Mouse (Mus musculus) hindbrain, postnatal 0 days (tissue): ENCODE data around the gene Dynlt1c. TPM values are rescaled to one million over a fixed set of nuclear protein-coding genes. Genes with fewer than 3 reads are reported as not detected.
"Not testable (repeated sequence)": the region's sequence is repeated elsewhere in the genome, so short reads cannot be mapped to it uniquely, and the experiment has no call there.

ENCODE experiments used
- ATAC-seq: fragments of 200-750 bp; cut with Nextera tagmentation; 2 replicates; pipeline ENCODE4 v1.8.0; 2017; ENCODE audit warnings: mild to moderate bottlenecking, moderate TSS enrichment, moderate library complexity
- DNase-seq: peaks from one replicate; pipeline ENCODE4 v3.0.0-alpha.2; 2015; ENCODE audit warnings: low spot score
- H3K27ac ChIP-seq: fragments of 300-500 bp; sonication (generic); 2 replicates; pipeline ENCODE4 v1.5.1; 2014; ENCODE audit warnings: mild to moderate bottlenecking
- H3K27me3 ChIP-seq: fragments of 300-500 bp; sonication (generic); 2 replicates; pipeline ENCODE4 v1.6.1; 2014; ENCODE audit warnings: low read length, mixed read lengths; ENCODE audit not compliant: insufficient read depth
- H3K36me3 ChIP-seq: fragments of 300-500 bp; sonication (generic); 2 replicates; pipeline ENCODE4 v1.6.1; 2014; ENCODE audit warnings: low read length, mixed read lengths; ENCODE audit not compliant: insufficient read depth
- H3K4me1 ChIP-seq: fragments of 300-500 bp; sonication (generic); 2 replicates; pipeline ENCODE4 v1.6.1; 2014; ENCODE audit warnings: antibody characterized with exemption, low read length, mixed read lengths; ENCODE audit not compliant: insufficient read depth
- H3K4me2 ChIP-seq: fragments of 300-500 bp; sonication (generic); 2 replicates; pipeline ENCODE4 v1.6.1; 2014; ENCODE audit warnings: low read depth, mild to moderate bottlenecking, low read length, moderate library complexity, mixed read lengths
- H3K4me3 ChIP-seq: fragments of 300-500 bp; sonication (generic); 2 replicates; pipeline ENCODE4 v1.5.1; 2014; ENCODE audit warnings: low read length
- H3K9ac ChIP-seq: fragments of 300-500 bp; sonication (generic); replicated peaks from 2 replicates; pipeline ENCODE4 v1.6.1; 2014; ENCODE audit warnings: mild to moderate bottlenecking, low read length, moderate library complexity, mixed read lengths
- H3K9me3 ChIP-seq: fragments of 300-500 bp; sonication (generic); 2 replicates; pipeline ENCODE4 v1.6.1; 2016; ENCODE audit warnings: low read length, mixed read lengths
- CTCF ChIP-seq: IDR thresholded peaks from 2 replicates; pipeline ENCODE4 v1.5.1; 2016; ENCODE audit warnings: antibody characterized with exemption, control low read depth, low read depth
- WGBS: fragments of 180-500 bp; shearing (Covaris S2); extraction: QIAGEN DNeasy Blood & Tissue Kit; methylation state at CpG from one replicate; pipeline ENCODE4 v1.1.7; 2014; 5-methylcytosine and 5-hydroxymethylcytosine counted together
- polyA plus RNA-seq: library from polyadenylated mRNA; unstranded; fragments of >200 nt; fragmentation: Nextera tagmentation; extraction: Ambion mirVana; gene quantifications from 2 replicates; pipeline ENCODE4 v1.2.1, GENCODE M21; 2015
- total RNA-seq: library from RNA; depleted of rRNA; stranded (reverse); fragments of >200 nt; gene quantifications from 2 replicates; pipeline ENCODE4 v1.2.3, GENCODE M21; 2014

Gene Dynlt1c
- total and polyA plus RNA-seq, 2 experiments from 2014 or later = 14.7 to 15.4 TPM

- H3K27me3 ChIP-seq = no peaks in the 10 kb centered on the region
- DNase-seq (no peak), ATAC-seq (no peak)
- no peak overlapping the region for H3K9ac ChIP-seq
- no peak overlapping the region for H3K4me3 ChIP-seq
- no peak for TF ChIP-seq CTCF
- no peaks in the 10 kb centered on the region for H3K9me3 ChIP-seq
- no peak overlapping the region for H3K27ac ChIP-seq
- no peak overlapping the region for H3K4me2 ChIP-seq
- H3K4me1 ChIP-seq = no peaks in the 10 kb centered on the region
- H3K36me3 ChIP-seq = no peaks in the 10 kb centered on the region
- WGBS = 87% methylated on average over 5 of the region's 5 CpGs
Measured at GRCm38 (mm10) chr17:6636861-6637260, 35.4 kb downstream of the Dynlt1c start.

DNA sequence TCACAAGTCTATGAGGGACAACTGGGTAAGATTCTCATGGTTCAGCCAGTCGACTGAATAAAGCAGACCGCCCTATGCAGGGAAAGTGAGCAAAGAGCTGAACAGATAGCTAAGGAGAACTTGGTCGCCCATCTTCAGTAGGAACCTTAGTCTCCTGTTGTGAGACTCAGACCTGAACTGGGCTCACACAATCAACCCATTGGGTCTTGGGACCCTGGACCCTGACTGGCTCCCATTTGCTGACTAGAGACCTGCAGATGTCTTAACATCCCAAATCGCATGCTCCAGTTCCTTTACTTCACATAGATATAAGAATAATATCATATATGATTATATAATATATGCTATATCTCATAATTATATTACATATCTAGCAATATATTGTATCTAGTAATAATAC, 36.0 kb downstream of the Dynlt1c start:
- not testable (repeated sequence) for H3K4me2 ChIP-seq, H3K9me3 ChIP-seq, ATAC-seq, H3K27ac ChIP-seq, H3K9ac ChIP-seq, H3K4me3 ChIP-seq, H3K27me3 ChIP-seq, DNase-seq, H3K4me1 ChIP-seq, H3K36me3 ChIP-seq
- 100% methylated on average over 4 of the region's 4 CpGs for WGBS

DNA sequence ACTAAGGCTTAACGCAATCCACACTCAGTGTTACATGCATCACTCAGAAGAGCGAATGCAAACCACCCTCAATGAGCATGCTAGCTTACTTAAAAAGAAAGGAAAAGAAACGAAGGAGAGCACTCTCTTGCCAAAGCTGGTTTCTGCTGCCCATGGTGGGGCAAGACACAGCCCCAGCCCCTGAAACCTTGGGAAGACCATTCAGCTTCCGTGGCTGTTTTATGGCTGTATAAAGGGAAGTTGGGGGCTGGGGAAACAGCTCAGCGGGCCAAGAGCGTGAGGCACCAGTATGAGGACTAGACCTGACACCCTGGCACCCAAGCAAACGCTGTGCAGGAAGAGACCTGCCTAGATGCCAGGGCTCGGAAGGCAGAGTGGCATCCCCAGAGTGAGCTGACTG, 37.0 kb downstream of the Dynlt1c start:
- 75% methylated on average over 8 of the region's 8 CpGs for WGBS
- not testable (repeated sequence) for DNase-seq, H3K9me3 ChIP-seq, H3K36me3 ChIP-seq, H3K4me2 ChIP-seq, ATAC-seq, H3K9ac ChIP-seq, H3K4me3 ChIP-seq, H3K27ac ChIP-seq, H3K4me1 ChIP-seq, H3K27me3 ChIP-seq

GRCm38 (mm10) chr17:6639486-6639885, 38.0 kb downstream of the Dynlt1c start:
- H3K9me3 ChIP-seq, H3K27me3 ChIP-seq, ATAC-seq, H3K4me3 ChIP-seq, H3K4me1 ChIP-seq, H3K9ac ChIP-seq, H3K4me2 ChIP-seq, DNase-seq, H3K27ac ChIP-seq, H3K36me3 ChIP-seq: not testable (repeated sequence)
- 88% methylated on average over 14 of the region's 21 CpGs for WGBS

GRCm38 (mm10) chr17:6640044-6640637, 38.7 kb downstream of the Dynlt1c start:
- not testable (repeated sequence) for H3K4me1 ChIP-seq, H3K27me3 ChIP-seq, H3K9ac ChIP-seq, H3K4me3 ChIP-seq, H3K9me3 ChIP-seq, ATAC-seq, H3K36me3 ChIP-seq, H3K4me2 ChIP-seq, DNase-seq, H3K27ac ChIP-seq
- WGBS = 89% methylated on average over 10 of the region's 10 CpGs

DNA sequence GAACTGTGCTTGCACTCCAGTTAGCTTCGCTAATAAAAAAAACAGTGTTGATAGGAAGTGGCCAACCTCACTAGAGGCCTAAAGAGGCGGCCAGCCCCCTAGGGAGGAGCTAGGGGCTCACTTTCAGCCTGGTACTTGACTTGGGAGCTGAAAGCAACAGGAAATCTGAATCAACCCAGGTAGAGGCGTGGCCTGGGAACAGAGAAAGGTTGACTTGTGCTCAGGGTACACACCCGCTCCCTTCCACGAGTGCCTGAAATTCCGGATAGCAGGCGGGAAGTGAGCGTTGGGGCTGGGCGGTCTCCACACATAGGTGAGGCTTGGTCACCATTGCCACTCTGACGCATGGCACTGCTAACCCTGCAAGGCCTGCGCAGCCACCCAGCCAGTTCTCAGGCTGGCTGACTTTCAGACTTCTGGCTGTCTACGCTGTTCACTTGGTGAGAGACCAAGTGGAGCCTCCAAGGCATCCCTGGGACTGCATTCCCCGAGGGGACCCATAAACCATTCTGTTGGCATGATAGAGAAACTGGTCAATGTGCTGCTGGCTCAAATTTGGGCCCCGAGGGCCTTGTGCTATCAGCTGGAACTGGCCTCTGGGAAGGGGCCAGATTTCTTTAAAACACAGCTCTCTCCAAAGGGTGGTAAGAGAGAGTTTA, 39.4 kb downstream of the Dynlt1c start:
- not testable (repeated sequence) for H3K4me1 ChIP-seq, H3K27ac ChIP-seq, H3K4me3 ChIP-seq, H3K27me3 ChIP-seq, DNase-seq, H3K4me2 ChIP-seq, ATAC-seq, H3K9ac ChIP-seq, H3K9me3 ChIP-seq, H3K36me3 ChIP-seq
- 85% methylated on average over 14 of the region's 14 CpGs for WGBS

DNA sequence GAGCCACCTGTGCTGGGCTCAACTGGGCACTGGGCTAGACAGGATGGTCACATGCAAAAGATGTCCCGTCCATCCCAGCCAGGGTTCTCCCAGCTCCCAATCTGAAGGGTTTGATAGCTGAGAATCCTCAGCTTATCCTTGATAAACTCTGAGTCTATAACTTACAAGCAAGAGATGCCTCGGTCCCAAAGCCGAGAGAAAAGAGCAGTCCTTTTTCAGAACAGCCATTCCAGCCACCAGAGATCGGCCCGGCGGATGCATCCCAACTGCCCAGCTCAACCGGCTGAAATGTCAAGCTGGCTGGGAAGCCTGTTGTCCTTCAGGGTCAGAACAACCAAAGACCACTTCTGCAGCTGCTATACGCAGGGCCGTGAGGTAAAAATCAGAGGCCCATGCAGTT, 42.7 kb downstream of the Dynlt1c start:
- not testable (repeated sequence) for H3K4me2 ChIP-seq, H3K27ac ChIP-seq, ATAC-seq, H3K9me3 ChIP-seq, DNase-seq, H3K36me3 ChIP-seq, H3K4me1 ChIP-seq, H3K9ac ChIP-seq, H3K27me3 ChIP-seq, H3K4me3 ChIP-seq
- whole genome bisulfite sequencing = 90% methylated on average over 8 of the region's 9 CpGs

GRCm38 (mm10) chr17:6644673-6645072, 43.2 kb downstream of the Dynlt1c start:
- not testable (repeated sequence) for H3K36me3 ChIP-seq, H3K4me2 ChIP-seq, DNase-seq, H3K9me3 ChIP-seq, H3K4me1 ChIP-seq, H3K27me3 ChIP-seq, H3K27ac ChIP-seq, H3K4me3 ChIP-seq, ATAC-seq, H3K9ac ChIP-seq
- 90% methylated on average over 4 of the region's 4 CpGs for WGBS

- not testable (repeated sequence) for H3K36me3 ChIP-seq, DNase-seq, H3K9me3 ChIP-seq, H3K27ac ChIP-seq, H3K4me3 ChIP-seq, H3K27me3 ChIP-seq, H3K4me2 ChIP-seq, H3K9ac ChIP-seq, H3K4me1 ChIP-seq
- 90% methylated on average over 3 of the region's 4 CpGs for WGBS
- 0 out of 2 replicates have a peak, but pooled peaks have one; percentile 18 for ATAC-seq
Measured at GRCm38 (mm10) chr17:6645668-6646067, 44.2 kb downstream of the Dynlt1c start.

- H3K4me2 ChIP-seq, ATAC-seq, DNase-seq, H3K4me3 ChIP-seq, H3K27ac ChIP-seq, H3K4me1 ChIP-seq, H3K27me3 ChIP-seq, H3K9me3 ChIP-seq, H3K9ac ChIP-seq, H3K36me3 ChIP-seq: not testable (repeated sequence)
- 93% methylated on average over 8 of the region's 8 CpGs for WGBS
Measured at GRCm38 (mm10) chr17:6646841-6647240, 45.4 kb downstream of the Dynlt1c start.
